Mouse (Mus musculus): ENCODE data around the gene Upf1. TPM values are rescaled to one million over a fixed set of nuclear protein-coding genes. Genes with fewer than 3 reads are reported as not detected.

Upf1 gene
- polyA plus RNA-seq, 1 experiment from 2014 or later, result 24.2 TPM

DNA sequence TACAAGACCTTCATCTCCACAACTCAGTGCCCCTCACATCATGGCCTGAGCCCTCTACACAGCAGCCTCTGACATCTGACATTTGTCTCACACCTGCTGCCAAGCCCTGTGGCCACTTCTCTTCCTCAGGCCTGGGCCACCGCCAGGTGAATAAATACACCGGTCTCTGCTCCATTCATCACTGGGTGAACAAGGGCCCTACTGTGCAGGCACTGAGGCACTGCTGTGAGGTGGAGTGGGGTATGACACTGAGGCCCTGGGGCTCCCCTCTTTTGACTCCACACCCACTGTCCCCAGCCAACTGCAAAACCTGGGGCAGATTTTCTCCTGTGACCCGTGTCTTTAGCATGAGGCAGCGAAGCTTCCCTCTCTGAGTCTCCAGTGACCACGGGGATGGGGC, 13.5 kb upstream of the Upf1 start:
- WGBS, result 71% methylated on average over 5 of the region's 5 CpGs
- no peak for ATAC-seq (ENCODE audit: low FRiP score, low TSS enrichment)
- peaks cover 2% of the 10 kb centered on the region; the same call in 1 of the 2 replicates for H3K27me3 ChIP-seq (ENCODE audit: control insufficient read depth, insufficient read depth, low read length)
- no peak overlapping the region for H3K4me2 ChIP-seq (replicated peaks; ENCODE audit: low read depth, low read length)
- no peaks in the 10 kb centered on the region for H3K4me1 ChIP-seq (ENCODE audit: control insufficient read depth, insufficient read depth, low read length)
- H3K9me3 ChIP-seq (ENCODE audit: control insufficient read depth, low read length), result no peaks in the 10 kb centered on the region
- no peak overlapping the region for H3K27ac ChIP-seq (ENCODE audit: low read depth, low read length)
- H3K4me3 ChIP-seq (ENCODE audit: low read length), result no peak overlapping the region
- no peaks in the 10 kb centered on the region for H3K36me3 ChIP-seq (ENCODE audit: control insufficient read depth, insufficient read depth, low read length)
- H3K9ac ChIP-seq (ENCODE audit: low read depth, low read length), result peak overlapping the region; percentile 18; the same call in 1 of the 2 replicates

DNA sequence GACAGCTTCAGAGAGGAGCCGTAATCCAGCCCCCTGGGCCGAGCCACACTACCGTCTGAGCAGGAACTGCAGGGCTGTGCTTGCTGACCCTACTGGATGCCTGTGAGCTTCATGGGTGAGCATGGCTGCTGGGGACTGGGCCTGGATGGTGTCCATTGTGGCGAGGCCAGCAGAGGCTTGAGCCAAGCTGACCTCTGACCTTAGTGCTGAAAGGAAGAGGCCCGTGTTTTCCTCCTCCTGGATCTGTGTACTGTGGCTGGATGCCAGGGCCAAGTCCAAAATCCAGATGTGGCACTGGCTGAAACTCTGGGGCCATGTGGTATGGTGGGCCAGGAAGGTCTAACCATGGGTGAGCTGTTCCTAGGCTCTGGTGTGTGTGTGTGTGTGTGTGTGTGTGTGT, 11.0 kb upstream of the Upf1 start:
- Histone ChIP-seq H3K4me1 (ENCODE audit: control insufficient read depth, insufficient read depth, low read length) (no peaks in the 10 kb centered on the region), H3K9ac (ENCODE audit: low read depth, low read length) (no peak overlapping the region), H3K27ac (ENCODE audit: low read depth, low read length) (no peak overlapping the region), H3K36me3 (ENCODE audit: control insufficient read depth, insufficient read depth, low read length) (no peaks in the 10 kb centered on the region), H3K4me2 (replicated peaks; ENCODE audit: low read depth, low read length) (no peak overlapping the region), H3K27me3 (ENCODE audit: control insufficient read depth, insufficient read depth, low read length) (no peaks in the 10 kb centered on the region), H3K4me3 (ENCODE audit: low read length) (no peak overlapping the region), H3K9me3 (ENCODE audit: control insufficient read depth, low read length) (no peaks in the 10 kb centered on the region)
- 41% methylated on average over 5 of the region's 5 CpGs for WGBS
- ATAC-seq (ENCODE audit: low FRiP score, low TSS enrichment), result no peak

DNA sequence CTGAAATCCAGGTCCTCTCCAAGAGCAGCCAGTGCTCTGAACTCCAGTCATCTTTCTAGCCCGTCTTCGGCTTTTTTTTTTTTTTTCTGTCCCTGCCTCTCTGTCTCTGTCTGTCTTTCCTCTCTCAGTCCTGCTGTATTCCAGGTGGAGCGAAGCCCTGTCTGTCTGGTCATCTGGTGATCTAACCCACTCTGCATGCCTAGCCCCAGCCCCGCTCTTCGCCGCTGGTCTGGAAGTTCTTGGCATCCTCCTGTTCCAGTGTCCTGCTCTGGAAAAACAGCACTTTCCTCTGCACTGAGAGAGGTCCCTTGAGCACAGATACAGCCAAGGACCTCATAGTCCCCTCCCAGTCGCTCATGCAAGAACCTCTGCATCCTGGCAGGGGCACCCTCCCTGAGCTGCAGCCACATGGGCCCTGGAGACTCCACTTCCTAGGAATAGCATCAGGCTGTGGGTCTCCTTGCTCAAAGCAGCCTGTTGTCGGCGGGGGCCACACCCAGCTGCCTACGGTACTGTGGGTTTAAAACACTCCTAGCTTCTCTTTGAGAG, 8.5 kb upstream of the Upf1 start:
- H3K4me2 ChIP-seq (replicated peaks; ENCODE audit: low read depth, low read length), result no peak overlapping the region
- no peak for ATAC-seq (ENCODE audit: low FRiP score, low TSS enrichment)
- 76% methylated on average over 10 of the region's 10 CpGs for WGBS
- no peak overlapping the region for H3K27ac ChIP-seq (ENCODE audit: low read depth, low read length)
- H3K27me3 ChIP-seq (ENCODE audit: control insufficient read depth, insufficient read depth, low read length), result no peaks in the 10 kb centered on the region
- H3K4me3 ChIP-seq (ENCODE audit: low read length), result no peak overlapping the region
- H3K36me3 ChIP-seq (ENCODE audit: control insufficient read depth, insufficient read depth, low read length), result no peaks in the 10 kb centered on the region
- no peaks in the 10 kb centered on the region for H3K9me3 ChIP-seq (ENCODE audit: control insufficient read depth, low read length)
- no peaks in the 10 kb centered on the region for H3K4me1 ChIP-seq (ENCODE audit: control insufficient read depth, insufficient read depth, low read length)
- H3K9ac ChIP-seq (ENCODE audit: low read depth, low read length), result no peak overlapping the region

DNA sequence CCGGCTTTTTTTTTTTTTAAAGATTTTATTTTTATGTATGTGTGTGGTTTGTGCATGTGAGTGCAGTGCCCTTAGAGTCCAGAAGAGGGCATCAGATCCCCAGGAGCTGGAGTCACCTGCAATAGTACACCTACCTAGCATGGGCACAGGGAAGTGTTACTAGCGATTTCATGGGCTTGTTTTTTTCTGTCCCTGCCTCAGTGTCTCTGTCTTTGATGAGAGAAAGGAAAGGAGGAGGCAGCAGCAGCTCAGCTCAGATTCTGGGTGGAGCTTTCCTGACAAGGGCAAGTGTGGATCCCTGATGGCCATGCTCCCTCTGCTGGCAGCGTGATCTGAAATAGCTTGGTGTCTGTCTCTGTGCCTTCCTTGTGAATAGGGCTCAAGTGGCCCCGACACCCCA, 7.7 kb upstream of the Upf1 start:
- Histone ChIP-seq H3K9ac (ENCODE audit: low read depth, low read length) (no peak overlapping the region), H3K36me3 (ENCODE audit: control insufficient read depth, insufficient read depth, low read length) (no peaks in the 10 kb centered on the region), H3K27me3 (ENCODE audit: control insufficient read depth, insufficient read depth, low read length) (no peaks in the 10 kb centered on the region), H3K4me2 (replicated peaks; ENCODE audit: low read depth, low read length) (no peak overlapping the region), H3K4me1 (ENCODE audit: control insufficient read depth, insufficient read depth, low read length) (no peaks in the 10 kb centered on the region), H3K9me3 (ENCODE audit: control insufficient read depth, low read length) (no peaks in the 10 kb centered on the region), H3K4me3 (ENCODE audit: low read length) (no peak overlapping the region), H3K27ac (ENCODE audit: low read depth, low read length) (no peak overlapping the region)
- no peak for ATAC-seq (ENCODE audit: low FRiP score, low TSS enrichment)
- 56% methylated on average over 4 of the region's 4 CpGs for WGBS

DNA sequence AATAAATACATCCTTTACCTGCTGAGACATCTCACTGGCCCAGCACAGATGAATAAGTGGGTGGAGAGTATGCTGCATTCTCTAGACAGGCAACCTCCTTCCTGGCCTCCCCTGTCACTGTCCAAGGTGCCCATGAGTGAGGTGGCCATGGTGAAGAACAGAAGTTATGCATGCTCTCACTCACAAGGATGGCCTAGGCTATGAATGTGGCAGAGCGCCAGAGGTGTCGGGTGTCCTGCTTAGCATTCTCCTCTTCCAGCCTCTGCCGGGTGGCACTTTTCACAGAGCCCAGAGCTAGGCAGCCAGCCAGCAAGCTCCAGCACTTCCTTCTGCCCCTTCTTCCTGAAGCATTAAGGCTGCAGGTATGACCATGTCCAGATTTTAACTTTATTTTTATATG, 6.3 kb upstream of the Upf1 start:
- no peaks in the 10 kb centered on the region for H3K4me1 ChIP-seq (ENCODE audit: control insufficient read depth, insufficient read depth, low read length)
- no peaks in the 10 kb centered on the region for H3K36me3 ChIP-seq (ENCODE audit: control insufficient read depth, insufficient read depth, low read length)
- 18% methylated on average over 3 of the region's 3 CpGs for WGBS
- no peak overlapping the region for H3K4me2 ChIP-seq (replicated peaks; ENCODE audit: low read depth, low read length)
- no peaks in the 10 kb centered on the region for H3K9me3 ChIP-seq (ENCODE audit: control insufficient read depth, low read length)
- no peak overlapping the region for H3K27ac ChIP-seq (ENCODE audit: low read depth, low read length)
- no peak for ATAC-seq (ENCODE audit: low FRiP score, low TSS enrichment)
- H3K4me3 ChIP-seq (ENCODE audit: low read length), result no peak overlapping the region
- H3K27me3 ChIP-seq (ENCODE audit: control insufficient read depth, insufficient read depth, low read length), result no peaks in the 10 kb centered on the region
- H3K9ac ChIP-seq (ENCODE audit: low read depth, low read length), result no peak overlapping the region

DNA sequence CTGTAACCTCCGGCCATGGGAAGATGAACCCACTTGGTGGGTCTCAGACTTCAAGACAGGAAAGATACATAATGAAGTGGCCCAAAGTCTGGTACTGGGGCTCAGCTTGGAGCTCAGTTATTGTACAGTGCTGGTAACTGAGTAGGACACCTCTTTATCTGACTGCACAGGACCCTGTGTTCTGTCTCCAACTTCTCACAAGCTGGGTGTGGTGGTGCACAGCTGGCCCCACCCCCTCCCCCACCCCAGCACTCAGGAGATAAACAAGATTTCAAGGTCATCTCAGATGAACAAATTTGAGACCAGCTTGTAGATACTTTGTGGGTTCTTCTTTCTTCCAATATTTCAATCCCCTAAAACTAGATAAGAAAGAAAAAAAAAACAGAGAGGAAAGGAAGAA, 3.0 kb upstream of the Upf1 start:
- Histone ChIP-seq H3K27ac (ENCODE audit: low read depth, low read length) (no peak overlapping the region), H3K4me3 (ENCODE audit: low read length) (no peak overlapping the region), H3K27me3 (ENCODE audit: control insufficient read depth, insufficient read depth, low read length) (no peaks in the 10 kb centered on the region), H3K4me1 (ENCODE audit: control insufficient read depth, insufficient read depth, low read length) (peaks cover 19% of the 10 kb centered on the region), H3K4me2 (replicated peaks; ENCODE audit: low read depth, low read length) (no peak overlapping the region), H3K9me3 (ENCODE audit: control insufficient read depth, low read length) (no peaks in the 10 kb centered on the region), H3K9ac (ENCODE audit: low read depth, low read length) (no peak overlapping the region), H3K36me3 (ENCODE audit: control insufficient read depth, insufficient read depth, low read length) (no peaks in the 10 kb centered on the region)
- ATAC-seq (ENCODE audit: low FRiP score, low TSS enrichment), result no peak
- 90% methylated on average over 1 of the region's 1 CpGs for WGBS

DNA sequence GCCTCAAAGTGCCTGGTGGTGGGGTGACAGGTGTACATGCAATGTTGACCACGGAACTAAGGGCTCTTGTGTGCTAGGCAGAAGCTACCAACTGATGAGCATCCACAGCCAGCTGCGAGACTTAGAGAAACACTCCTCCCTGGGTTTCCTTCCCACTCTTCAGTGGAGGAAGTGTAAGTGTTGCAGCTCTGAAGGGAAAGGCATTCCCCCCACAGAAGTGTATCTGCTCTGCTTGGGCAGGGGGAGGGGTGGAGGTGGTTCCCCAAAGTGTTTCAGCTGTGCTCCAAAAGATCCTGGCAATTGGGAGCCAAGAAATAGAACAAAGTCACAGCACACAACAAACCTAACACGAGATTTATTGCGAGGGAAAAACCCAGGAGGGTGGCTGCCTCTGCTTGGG, 926 bp upstream of the Upf1 start:
- H3K4me3 ChIP-seq (ENCODE audit: low read length), result peak overlapping the region; percentile 96
- peaks cover 14% of the 10 kb centered on the region for H3K36me3 ChIP-seq (ENCODE audit: control insufficient read depth, insufficient read depth, low read length)
- peak overlapping the region; percentile 72 for H3K4me2 ChIP-seq (replicated peaks; ENCODE audit: low read depth, low read length)
- peak; percentile 7 for ATAC-seq (ENCODE audit: low FRiP score, low TSS enrichment)
- H3K9ac ChIP-seq (ENCODE audit: low read depth, low read length), result peak overlapping the region; percentile 62; the same call in 1 of the 2 replicates
- H3K27me3 ChIP-seq (ENCODE audit: control insufficient read depth, insufficient read depth, low read length), result no peaks in the 10 kb centered on the region
- peaks cover 32% of the 10 kb centered on the region for H3K4me1 ChIP-seq (ENCODE audit: control insufficient read depth, insufficient read depth, low read length)
- no peaks in the 10 kb centered on the region for H3K9me3 ChIP-seq (ENCODE audit: control insufficient read depth, low read length)
- WGBS, result 56% methylated on average over 4 of the region's 4 CpGs
- H3K27ac ChIP-seq (ENCODE audit: low read depth, low read length), result no peak overlapping the region

DNA sequence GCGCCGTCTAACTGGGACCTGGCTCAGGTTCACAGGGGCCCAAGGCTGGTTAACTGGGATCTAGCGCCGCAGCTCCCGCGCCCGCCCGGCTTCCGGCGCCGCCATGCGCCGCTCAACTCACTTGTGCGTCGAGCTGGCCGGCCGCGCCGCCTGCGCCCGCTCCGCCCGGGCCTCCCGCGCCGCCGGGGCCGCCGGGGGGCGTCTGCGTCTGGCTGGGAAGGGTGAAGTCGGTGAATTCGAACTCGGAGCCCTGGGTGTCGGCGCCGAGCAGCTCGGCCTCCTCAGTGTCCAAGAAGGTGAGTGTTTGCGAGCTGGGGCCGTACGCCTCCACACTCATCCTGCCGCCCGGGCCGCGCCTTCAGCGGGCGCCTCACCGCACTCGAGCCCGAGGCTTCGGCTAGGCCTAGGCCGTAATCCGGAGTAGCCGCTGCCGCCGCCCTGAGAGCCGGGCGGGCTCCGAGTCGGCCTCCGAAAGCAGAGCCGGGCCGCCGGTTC, 374 bp downstream of the Upf1 start:
- peaks cover 32% of the 10 kb centered on the region for H3K4me1 ChIP-seq (ENCODE audit: control insufficient read depth, insufficient read depth, low read length)
- no peaks in the 10 kb centered on the region for H3K27me3 ChIP-seq (ENCODE audit: control insufficient read depth, insufficient read depth, low read length)
- peaks cover 24% of the 10 kb centered on the region for H3K36me3 ChIP-seq (ENCODE audit: control insufficient read depth, insufficient read depth, low read length)
- peak; percentile 37 for ATAC-seq (ENCODE audit: low FRiP score, low TSS enrichment)
- peak overlapping the region; percentile 99 for H3K9ac ChIP-seq (ENCODE audit: low read depth, low read length)
- H3K4me2 ChIP-seq (replicated peaks; ENCODE audit: low read depth, low read length), result peak overlapping the region; percentile 98
- H3K4me3 ChIP-seq (ENCODE audit: low read length), result peak overlapping the region; percentile 96
- H3K27ac ChIP-seq (ENCODE audit: low read depth, low read length), result peak overlapping the region; percentile 78
- no peaks in the 10 kb centered on the region for H3K9me3 ChIP-seq (ENCODE audit: control insufficient read depth, low read length)
- WGBS, result under 1% methylated on average over 63 of the region's 64 CpGs

DNA sequence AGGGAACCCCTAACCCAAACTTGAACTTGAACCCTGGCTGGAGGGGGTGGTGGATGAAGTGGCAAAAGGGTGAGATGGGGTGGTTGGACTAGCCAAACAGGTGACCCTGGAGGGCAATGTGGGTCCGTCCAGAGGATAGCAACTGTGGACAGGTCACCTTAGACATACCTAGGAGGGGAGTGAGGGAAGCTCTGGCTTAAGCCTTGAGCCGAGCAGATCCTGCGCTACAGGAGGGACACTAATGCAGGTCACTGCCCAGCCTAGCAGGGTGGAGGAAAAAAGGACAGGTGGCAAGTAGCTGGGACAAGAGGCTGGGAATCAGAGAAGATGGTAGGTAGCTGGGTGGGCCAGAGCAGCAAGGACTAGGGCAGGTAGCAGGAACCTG, 1.1 kb downstream of the Upf1 start:
- peaks cover 24% of the 10 kb centered on the region for H3K36me3 ChIP-seq (ENCODE audit: control insufficient read depth, insufficient read depth, low read length)
- H3K9me3 ChIP-seq (ENCODE audit: control insufficient read depth, low read length), result no peaks in the 10 kb centered on the region
- peak overlapping the region; percentile 96 for H3K4me3 ChIP-seq (ENCODE audit: low read length)
- peaks cover 32% of the 10 kb centered on the region for H3K4me1 ChIP-seq (ENCODE audit: control insufficient read depth, insufficient read depth, low read length)
- WGBS, result 20% methylated on average over 3 of the region's 3 CpGs
- H3K9ac ChIP-seq (ENCODE audit: low read depth, low read length), result peak overlapping the region; percentile 99
- H3K27ac ChIP-seq (ENCODE audit: low read depth, low read length), result 0 out of 2 replicates have a peak overlapping the region, but pooled peaks have one; percentile 78
- peak overlapping the region; percentile 98 for H3K4me2 ChIP-seq (replicated peaks; ENCODE audit: low read depth, low read length)
- no peak for ATAC-seq (ENCODE audit: low FRiP score, low TSS enrichment)
- no peaks in the 10 kb centered on the region for H3K27me3 ChIP-seq (ENCODE audit: control insufficient read depth, insufficient read depth, low read length)

All from kidney, embryonic 14.5 days (tissue).